Mouse (Mus musculus) testis, adult 2 months (tissue): ENCODE measurements around the gene Prss38.

Experiments used
- CTCF ChIP-seq: fragments of 200-500 bp; IDR thresholded peaks from 2 replicates; pipeline ENCODE4 v1.5.1; 2012; ENCODE audit warnings: low read depth, mild to moderate bottlenecking, inconsistent platforms, low read length, moderate library complexity; ENCODE audit not compliant: control insufficient read depth, insufficient read depth, insufficient replicate concordance
- POLR2A ChIP-seq: fragments of 200-500 bp; IDR thresholded peaks from 2 replicates; pipeline ENCODE4 v1.6.1; 2012; ENCODE audit warnings: low read depth, mild to moderate bottlenecking, inconsistent platforms, low read length, moderate library complexity; ENCODE audit not compliant: control insufficient read depth

- TF ChIP-seq POLR2A, result no peak
- no peak for TF ChIP-seq CTCF
Observed at GRCm38 (mm10) chr11:59412999-59413863, 37.8 kb upstream of the Prss38 start.
